Mouse (Mus musculus) midbrain, postnatal 0 days (tissue): ENCODE data around the gene Sbk3. TPM values are rescaled to one million over a fixed set of nuclear protein-coding genes. Genes with fewer than 3 reads are reported as not detected.

ENCODE experiments used
- ATAC-seq: fragments of 200-750 bp; cut with Nextera tagmentation; 2 replicates; pipeline ENCODE4 v1.8.0; 2017; ENCODE audit warnings: moderate number of reproducible peaks, mild to moderate bottlenecking, moderate TSS enrichment, moderate library complexity; ENCODE audit not compliant: low FRiP score
- DNase-seq: peaks from one replicate; pipeline ENCODE4 v3.0.0-alpha.2; 2015; ENCODE audit warnings: low spot score
- H3K27ac ChIP-seq: fragments of 300-500 bp; sonication (generic); 2 replicates; pipeline ENCODE4 v1.5.1; 2014; ENCODE audit warnings: low read depth, mild to moderate bottlenecking, low read length, mixed read lengths
- H3K27me3 ChIP-seq: fragments of 300-500 bp; sonication (generic); 2 replicates; pipeline ENCODE4 v1.6.1; 2014; ENCODE audit warnings: low read length, control low read depth, mixed read lengths; ENCODE audit not compliant: insufficient read depth
- H3K36me3 ChIP-seq: fragments of 300-500 bp; sonication (generic); 2 replicates; pipeline ENCODE4 v1.6.1; 2014; ENCODE audit warnings: low read length, control low read depth, mixed read lengths; ENCODE audit not compliant: insufficient read depth
- H3K4me1 ChIP-seq: fragments of 300-500 bp; sonication (generic); 2 replicates; pipeline ENCODE4 v1.6.1; 2014; ENCODE audit warnings: mild to moderate bottlenecking, control low read depth, antibody characterized with exemption, low read length, mixed read lengths; ENCODE audit not compliant: insufficient read depth
- H3K4me2 ChIP-seq: fragments of 300-500 bp; sonication (generic); 2 replicates; pipeline ENCODE4 v1.6.1; 2014; ENCODE audit warnings: low read depth, mild to moderate bottlenecking, low read length, mixed read lengths; ENCODE audit not compliant: poor library complexity, severe bottlenecking
- H3K4me3 ChIP-seq: fragments of 300-500 bp; sonication (generic); 2 replicates; pipeline ENCODE4 v1.5.1; 2014; ENCODE audit warnings: low read depth, mild to moderate bottlenecking, low read length, moderate library complexity
- H3K9ac ChIP-seq: fragments of 300-500 bp; sonication (generic); replicated peaks from 2 replicates; pipeline ENCODE4 v1.6.1; 2014; ENCODE audit warnings: mild to moderate bottlenecking, low read length, moderate library complexity, mixed read lengths; ENCODE audit not compliant: poor library complexity, severe bottlenecking
- H3K9me3 ChIP-seq: fragments of 300-500 bp; sonication (generic); 2 replicates; pipeline ENCODE4 v1.6.1; 2016; ENCODE audit warnings: low read length, control low read depth
- CTCF ChIP-seq: IDR thresholded peaks from 2 replicates; pipeline ENCODE4 v1.5.1; 2016; ENCODE audit warnings: antibody characterized with exemption, mild to moderate bottlenecking
- WGBS: fragments of 180-500 bp; shearing (Covaris S2); extraction: QIAGEN DNeasy Blood & Tissue Kit; methylation state at CpG from one replicate; pipeline ENCODE4 v1.1.7; 2014; 5-methylcytosine and 5-hydroxymethylcytosine counted together
- polyA plus RNA-seq: library from polyadenylated mRNA; unstranded; fragments of >200 nt; fragmentation: Nextera tagmentation; extraction: Ambion mirVana; gene quantifications from 2 replicates; pipeline ENCODE4 v1.2.1, GENCODE M21; 2015
- total RNA-seq: library from RNA; depleted of rRNA; stranded (reverse); fragments of >200 nt; gene quantifications from 2 replicates; pipeline ENCODE4 v1.2.3, GENCODE M21; 2014

Gene Sbk3
- total and polyA plus RNA-seq, 2 experiments from 2014 or later: 0.46 to 0.49 TPM

DNA sequence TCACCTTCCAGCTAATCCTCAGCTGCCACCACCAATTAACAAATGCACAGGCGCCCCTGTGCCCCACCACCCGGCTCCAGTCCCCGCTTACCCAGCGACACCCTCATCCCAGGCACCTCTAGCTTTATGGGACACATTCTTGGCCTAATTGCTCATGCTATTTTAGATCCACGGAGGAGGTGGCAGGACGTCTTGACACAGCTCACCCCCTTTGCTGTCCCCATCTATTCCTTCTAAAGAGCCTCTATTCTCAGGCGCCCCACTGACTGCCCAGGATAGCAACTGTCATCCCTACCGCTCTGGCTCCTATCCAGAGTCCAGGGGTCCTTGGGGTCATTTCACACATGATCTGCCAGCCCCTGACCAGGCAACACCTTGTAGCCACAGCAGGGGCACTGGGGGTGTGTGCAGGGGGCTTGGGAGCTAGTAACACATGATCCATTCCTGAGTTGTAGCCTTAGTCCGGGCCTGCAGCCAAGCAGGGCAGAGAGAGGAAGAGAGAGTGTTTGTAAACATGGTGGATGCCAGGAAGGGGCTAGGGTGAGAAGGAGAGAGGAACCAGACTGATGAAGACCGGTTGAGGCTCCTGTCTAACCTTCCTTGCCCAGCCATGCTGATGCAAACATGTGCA, 17.0 kb downstream of the Sbk3 start:
- H3K4me1 ChIP-seq: no peaks in the 10 kb centered on the region
- no peak for ATAC-seq

DNA sequence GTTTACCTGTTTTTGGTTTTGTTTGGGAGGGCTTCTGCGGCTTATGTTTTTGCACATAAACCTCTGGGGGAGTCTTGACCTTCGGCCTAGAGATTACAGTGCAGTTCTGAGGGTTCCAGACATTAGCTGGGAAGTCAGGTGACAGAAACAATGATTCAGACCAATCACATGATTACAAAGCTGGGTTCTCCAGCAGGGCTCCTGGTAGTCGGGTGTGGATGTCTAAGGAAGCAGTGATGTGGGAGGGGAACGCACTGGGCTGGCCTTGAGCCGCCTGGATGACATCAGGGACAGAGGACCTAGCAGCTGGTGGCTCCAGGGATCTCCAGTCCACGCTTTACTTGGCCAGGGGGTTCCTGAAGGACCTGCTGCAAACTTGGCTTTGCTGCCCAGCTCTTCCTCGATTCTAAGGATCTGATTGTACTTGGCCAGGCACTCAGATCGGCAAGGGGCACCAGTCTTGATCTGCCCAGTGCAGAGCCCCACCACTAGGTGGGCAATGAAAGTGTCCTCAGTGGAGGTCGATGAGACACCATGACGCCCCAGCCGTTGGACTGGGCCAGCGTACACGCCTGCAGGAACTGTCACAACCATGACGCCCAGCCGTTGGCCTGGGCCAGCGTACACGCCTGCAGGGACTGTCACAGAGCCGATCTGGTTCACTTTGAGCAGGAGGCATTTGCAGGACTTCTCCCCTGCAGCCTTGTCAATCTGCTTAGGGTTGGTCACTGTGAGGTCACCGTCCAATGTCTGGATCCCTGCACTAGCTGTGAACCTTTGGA, 20.2 kb downstream of the Sbk3 start:
- H3K27me3 ChIP-seq: no peaks in the 10 kb centered on the region
- H3K9me3 ChIP-seq: no peaks in the 10 kb centered on the region
- no peak overlapping the region for H3K4me2 ChIP-seq
- DNase-seq (no peak), ATAC-seq (no peak)
- 86% methylated on average over 19 of the region's 19 CpGs for WGBS
- no peak overlapping the region for H3K9ac ChIP-seq
- no peak for TF ChIP-seq CTCF
- no peaks in the 10 kb centered on the region for H3K36me3 ChIP-seq
- H3K27ac ChIP-seq: no peak overlapping the region
- no peak overlapping the region for H3K4me3 ChIP-seq
- no peaks in the 10 kb centered on the region for H3K4me1 ChIP-seq

More for the DNA sequence above, 17.0 kb downstream of the Sbk3 start:
- Histone ChIP-seq H3K27me3 (no peaks in the 10 kb centered on the region), H3K9ac (0 out of 2 replicates have a peak overlapping the region, but pooled peaks have one; percentile 4), H3K27ac (no peak overlapping the region), H3K4me3 (no peak overlapping the region), H3K9me3 (no peaks in the 10 kb centered on the region), H3K4me2 (no peak overlapping the region), H3K36me3 (no peaks in the 10 kb centered on the region)
- DNase-seq: peak; percentile 12
- WGBS: 32% methylated on average over 10 of the region's 10 CpGs
- TF ChIP-seq CTCF: no peak

DNA sequence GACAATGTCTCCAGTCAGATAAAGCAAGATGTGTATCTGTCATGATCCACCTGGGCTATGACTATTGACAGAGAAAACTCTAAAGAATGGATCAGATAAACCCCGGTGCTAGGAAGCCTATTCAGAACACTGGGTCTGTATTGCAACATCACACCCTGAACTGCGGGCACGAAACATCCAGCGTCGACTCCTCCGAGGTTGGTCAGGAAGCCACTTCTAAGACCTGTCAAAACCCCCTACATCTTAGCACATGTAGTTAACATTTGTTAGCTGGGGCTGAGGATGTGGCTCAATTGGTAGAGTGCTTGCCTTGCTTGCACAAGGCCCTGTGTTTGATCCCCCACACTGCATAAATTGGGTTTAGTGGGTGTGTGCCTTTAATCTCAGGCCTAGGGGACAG, 22.6 kb downstream of the Sbk3 start:
- Histone ChIP-seq H3K27me3 (no peaks in the 10 kb centered on the region), H3K27ac (no peak overlapping the region), H3K9ac (no peak overlapping the region), H3K4me1 (no peaks in the 10 kb centered on the region), H3K4me2 (no peak overlapping the region), H3K9me3 (no peaks in the 10 kb centered on the region), H3K4me3 (no peak overlapping the region), H3K36me3 (no peaks in the 10 kb centered on the region)
- no peak for TF ChIP-seq CTCF
- ATAC-seq (no peak), DNase-seq (no peak)
- WGBS: 81% methylated on average over 6 of the region's 6 CpGs

DNA sequence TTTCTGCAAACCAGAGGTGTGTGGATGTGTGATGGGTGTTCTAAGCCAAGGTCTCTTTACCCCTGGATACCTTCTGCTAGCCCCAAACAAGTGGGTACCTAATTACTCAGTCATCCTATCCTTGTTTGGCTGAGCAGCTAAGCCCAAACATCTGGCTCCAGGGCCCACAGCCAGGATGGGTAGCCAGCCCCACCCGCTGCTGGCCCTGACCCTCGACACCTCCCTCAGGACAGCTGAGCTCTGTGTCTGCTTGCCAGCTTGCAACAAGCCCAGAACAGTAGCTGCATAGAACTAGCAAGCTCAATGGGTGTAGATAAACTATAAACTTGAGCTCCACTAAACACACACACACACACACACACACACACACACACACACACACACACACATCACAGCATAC, 23.1 kb downstream of the Sbk3 start:
- H3K9ac ChIP-seq: no peak overlapping the region
- DNase-seq (peak; percentile 17), ATAC-seq (no peak)
- WGBS: 64% methylated on average over 2 of the region's 2 CpGs
- H3K36me3 ChIP-seq: no peaks in the 10 kb centered on the region
- no peaks in the 10 kb centered on the region for H3K27me3 ChIP-seq
- no peak overlapping the region for H3K4me3 ChIP-seq
- no peak for TF ChIP-seq CTCF
- H3K27ac ChIP-seq: no peak overlapping the region
- H3K4me2 ChIP-seq: no peak overlapping the region
- no peaks in the 10 kb centered on the region for H3K9me3 ChIP-seq
- H3K4me1 ChIP-seq: no peaks in the 10 kb centered on the region

DNA sequence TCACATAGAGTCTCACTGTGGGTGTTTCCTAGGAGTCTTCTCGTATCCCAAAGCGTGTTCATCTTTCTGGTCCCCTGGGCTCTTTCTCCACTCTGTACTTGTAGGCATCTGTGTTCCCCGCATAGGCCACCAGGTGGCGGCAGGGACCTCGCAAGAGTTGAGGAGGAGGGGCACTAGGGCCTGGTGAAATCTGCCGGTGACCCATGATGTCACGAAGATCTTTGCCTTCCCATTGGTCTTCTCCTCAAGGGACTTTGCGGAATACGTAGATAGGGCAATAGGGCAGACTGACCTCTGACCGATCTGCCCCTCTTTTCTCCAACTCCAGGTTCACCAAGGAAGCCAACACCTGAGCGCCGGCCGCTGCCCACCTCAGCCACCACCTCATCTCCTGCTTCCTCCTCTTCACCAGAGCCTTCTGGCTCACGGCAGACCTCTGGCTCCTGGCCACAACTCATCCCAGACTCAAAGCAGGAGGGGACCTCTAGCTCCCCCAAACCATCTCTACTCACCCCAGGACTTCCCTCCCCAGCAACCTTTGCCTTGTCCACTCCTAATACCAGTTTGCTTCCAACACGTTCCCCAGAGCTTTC, 27.6 kb downstream of the Sbk3 start:
- WGBS: 19% methylated on average over 15 of the region's 15 CpGs
- ATAC-seq: peak; percentile 85
- 0 out of 2 replicates have a peak overlapping the region, but pooled peaks have one; percentile 42 for H3K9ac ChIP-seq

DNA sequence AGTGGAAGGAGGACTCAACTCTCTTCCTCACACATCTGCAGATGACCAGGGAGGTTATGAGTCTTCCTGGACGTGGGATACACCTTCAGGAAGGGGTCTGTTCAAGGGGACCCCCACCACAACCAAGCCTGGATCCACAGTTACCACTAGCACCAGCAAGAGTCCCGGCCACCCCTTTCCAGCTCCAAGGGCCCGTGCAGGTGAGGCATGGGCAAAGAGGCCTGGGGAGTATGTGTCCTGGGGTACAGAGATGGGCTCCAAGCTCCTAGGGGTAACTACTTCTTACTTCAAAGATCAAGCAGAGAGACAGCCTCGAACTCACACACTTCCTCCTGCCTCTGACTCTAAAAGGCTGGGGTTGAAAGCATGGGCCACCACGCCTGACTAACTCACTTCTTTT, 28.3 kb downstream of the Sbk3 start:
- no peaks in the 10 kb centered on the region for H3K4me1 ChIP-seq
- H3K4me2 ChIP-seq: no peak overlapping the region
- ATAC-seq (no peak), DNase-seq (no peak)
- H3K4me3 ChIP-seq: no peak overlapping the region
- no peaks in the 10 kb centered on the region for H3K36me3 ChIP-seq
- no peaks in the 10 kb centered on the region for H3K9me3 ChIP-seq
- 49% methylated on average over 5 of the region's 5 CpGs for WGBS
- no peak overlapping the region for H3K27ac ChIP-seq
- no peak for TF ChIP-seq CTCF
- no peaks in the 10 kb centered on the region for H3K27me3 ChIP-seq
- H3K9ac ChIP-seq: no peak overlapping the region

More for the DNA sequence above, 27.6 kb downstream of the Sbk3 start:
- H3K27ac ChIP-seq: no peak overlapping the region
- H3K4me3 ChIP-seq: peak overlapping the region; percentile 32
- H3K9me3 ChIP-seq: no peaks in the 10 kb centered on the region
- no peaks in the 10 kb centered on the region for H3K27me3 ChIP-seq
- H3K36me3 ChIP-seq: no peaks in the 10 kb centered on the region
- peak; percentile 95 for TF ChIP-seq CTCF
- H3K4me2 ChIP-seq: peak overlapping the region; percentile 52
- no peaks in the 10 kb centered on the region for H3K4me1 ChIP-seq
- peak; percentile 91 for DNase-seq
